Mouse (Mus musculus): ENCODE data around the gene Uvrag.

Gene Uvrag

GRCm38 (mm10) chr7:99137541-99137940 is 3.4 kb downstream of the Uvrag start:
- DNase-seq = no peak

DNA sequence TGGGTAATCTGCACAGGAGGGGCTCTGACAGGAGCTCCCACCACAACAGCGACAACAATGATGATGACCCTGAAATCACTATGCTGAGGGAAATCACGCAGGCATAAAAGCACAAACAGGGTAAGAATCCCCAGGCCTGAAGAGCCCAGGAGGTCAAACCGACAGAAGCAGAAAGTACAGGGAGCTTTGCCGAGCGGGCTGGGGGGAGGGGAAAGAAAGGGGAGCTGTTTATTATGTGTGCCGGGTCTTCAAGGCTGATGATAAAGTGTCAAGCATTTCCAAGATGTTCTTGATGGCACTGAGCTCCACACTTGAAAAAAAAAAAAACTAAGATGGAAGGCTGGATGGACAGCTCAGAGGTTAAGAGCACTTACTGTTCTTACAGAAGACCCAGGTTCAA is 4.2 kb downstream of the Uvrag start:
- no peak for DNase-seq

DNA sequence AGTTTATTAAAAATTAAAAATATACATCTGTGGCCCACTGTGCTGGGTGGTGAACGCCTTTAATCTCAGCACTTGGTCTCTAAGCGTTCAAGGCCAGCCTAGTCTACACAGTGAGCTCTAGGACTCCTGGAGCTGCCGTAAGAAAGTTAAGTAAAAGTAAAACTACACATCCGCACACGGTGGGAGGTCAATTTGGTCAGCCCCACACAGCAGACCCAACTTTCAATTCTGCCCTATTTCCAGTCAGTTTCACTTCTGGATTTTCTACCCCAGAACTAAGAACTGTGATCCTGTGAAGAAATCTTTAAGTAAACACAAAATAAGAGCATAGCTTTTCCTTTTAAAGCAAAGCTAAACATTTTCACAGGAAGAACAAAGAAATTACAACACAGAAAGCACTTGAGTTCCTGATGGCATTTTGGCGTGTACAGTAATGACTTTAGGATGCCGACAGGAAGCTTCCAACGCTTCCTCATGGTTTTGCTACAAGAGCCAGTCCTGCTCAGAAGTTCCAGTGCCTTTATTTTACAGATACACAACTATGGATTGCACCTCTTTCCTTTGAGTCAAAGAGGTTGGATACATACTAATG is 7.0 kb downstream of the Uvrag start:
- no peak for DNase-seq

DNA sequence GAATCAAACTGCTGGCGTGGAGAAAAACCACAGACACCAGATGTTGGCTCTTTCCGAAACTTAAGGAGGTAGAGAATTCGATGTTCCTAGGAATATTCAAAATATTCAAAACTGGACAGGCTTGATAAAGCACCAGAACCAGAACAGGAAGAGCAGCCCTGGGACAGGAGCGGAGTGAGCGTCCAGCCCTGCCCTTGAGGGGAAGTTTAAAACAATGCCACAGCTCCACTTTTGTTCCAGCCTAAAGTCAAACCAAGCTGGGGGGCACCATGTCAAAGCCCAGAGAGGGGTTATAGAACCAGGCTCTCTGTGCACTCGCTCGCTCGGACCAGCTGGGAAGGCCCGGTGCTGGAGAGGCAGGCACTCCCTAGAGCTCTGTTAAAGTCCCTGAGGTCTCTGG is 8.3 kb downstream of the Uvrag start:
- DNase-seq = peak in 1 of 2 experiments; percentile 41

GRCm38 (mm10) chr7:99131819-99132353 is 9.1 kb downstream of the Uvrag start:
- peak in 1 of 2 experiments; percentile 45 for DNase-seq

- DNase-seq = no peak
Observed at GRCm38 (mm10) chr7:99128965-99129364, 12.0 kb downstream of the Uvrag start.

DNA sequence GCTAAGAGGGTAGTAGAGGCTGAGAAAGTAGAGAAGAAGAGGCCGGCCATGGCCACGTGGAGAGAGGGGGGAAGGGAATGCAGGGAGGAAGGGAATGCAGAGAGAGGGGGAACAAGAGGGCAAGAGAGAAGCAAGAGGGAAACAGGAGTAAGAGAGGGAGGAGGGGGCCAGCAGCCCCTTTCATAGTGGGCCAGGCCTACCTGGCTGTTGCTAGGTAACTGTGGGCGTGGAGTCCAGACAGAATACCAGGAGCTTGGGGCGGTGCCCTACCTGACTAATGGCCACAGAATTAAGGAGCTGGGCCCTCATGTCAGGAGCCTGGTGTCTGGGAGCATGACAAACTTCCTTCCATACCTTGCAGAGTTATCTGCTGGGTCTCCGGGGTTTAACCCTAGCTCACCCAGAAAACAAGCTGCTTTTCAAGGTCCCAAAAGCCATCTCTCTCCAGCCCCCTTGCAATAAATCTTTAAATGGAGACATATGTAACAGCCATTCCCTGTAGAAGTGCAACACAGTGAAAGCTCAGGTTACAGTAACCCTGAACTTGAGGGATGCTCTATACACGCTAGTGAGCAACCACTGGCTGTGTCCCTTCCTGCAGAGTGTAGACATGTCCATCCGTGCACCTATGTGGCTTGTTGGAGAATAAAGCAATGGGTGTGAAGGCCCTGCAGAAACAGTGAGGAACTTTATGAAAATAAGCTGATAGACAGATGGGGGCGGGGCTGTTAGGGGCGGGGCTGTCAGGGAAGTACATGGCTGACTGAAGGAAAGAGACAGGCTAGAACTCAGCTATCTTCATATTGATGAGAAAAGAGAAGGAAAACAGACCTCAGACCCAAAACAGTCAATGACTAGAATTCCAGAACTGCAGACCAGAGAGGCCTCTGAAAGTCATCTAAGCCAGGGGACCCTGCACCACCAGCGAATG is 12.7 kb downstream of the Uvrag start:
- no peak for DNase-seq

DNA sequence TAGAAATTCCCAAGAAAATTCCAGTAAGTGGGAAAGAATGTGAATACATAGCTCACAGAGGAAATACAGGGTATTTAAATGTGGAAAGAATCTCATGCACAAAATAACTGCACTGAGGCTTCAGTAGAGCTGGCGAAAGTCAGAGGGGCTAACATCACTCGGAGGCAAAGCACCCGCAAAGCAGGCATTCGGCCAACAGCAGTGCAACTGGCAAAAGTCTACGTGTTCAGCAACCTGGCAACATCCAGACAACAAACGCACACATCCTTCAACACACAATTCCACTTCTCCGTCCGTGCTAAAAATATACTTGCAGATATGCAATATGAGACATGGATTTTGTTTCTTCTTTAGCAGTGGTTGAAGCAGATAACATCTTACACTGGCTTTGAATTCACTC is 14.9 kb downstream of the Uvrag start:
- DNase-seq = peak in 1 of 2 experiments; percentile 42

- DNase-seq = peak; percentile 40 to 49
Observed at GRCm38 (mm10) chr7:99122651-99123050, 18.3 kb downstream of the Uvrag start.

DNA sequence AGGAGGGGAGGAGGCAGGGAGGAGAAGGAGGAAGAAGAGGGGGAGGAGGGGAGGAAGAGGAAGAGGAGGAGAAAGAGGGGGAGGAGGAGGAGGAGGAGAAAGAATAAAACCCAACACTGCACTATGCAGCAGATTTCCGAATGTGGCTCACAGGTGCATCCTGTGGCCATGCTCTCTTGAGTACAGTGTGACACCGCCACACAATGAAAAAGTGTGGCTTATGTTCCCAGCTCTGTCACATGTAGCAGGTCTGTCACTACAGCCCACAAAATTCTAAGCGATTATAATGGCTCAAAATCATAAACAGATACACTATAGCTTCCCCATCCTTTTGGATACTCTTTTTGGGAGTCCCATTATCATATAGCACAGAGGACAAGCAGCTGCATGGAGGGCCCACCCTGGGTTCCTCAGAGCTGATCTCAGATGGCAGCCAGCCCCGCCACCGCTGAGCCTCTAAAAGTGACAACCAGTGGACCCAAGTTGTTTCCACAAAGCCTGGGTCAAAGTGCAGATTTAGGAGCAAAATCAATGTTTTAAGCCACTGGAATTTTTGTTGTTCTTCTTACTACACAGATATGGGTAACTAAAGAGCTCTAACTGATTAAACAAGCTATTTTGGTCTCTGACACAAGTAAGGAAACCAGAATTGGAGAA is 19.9 kb downstream of the Uvrag start:
- no peak for DNase-seq

- no peak for DNase-seq
Observed at GRCm38 (mm10) chr7:99120082-99120481, 20.9 kb downstream of the Uvrag start.

DNA sequence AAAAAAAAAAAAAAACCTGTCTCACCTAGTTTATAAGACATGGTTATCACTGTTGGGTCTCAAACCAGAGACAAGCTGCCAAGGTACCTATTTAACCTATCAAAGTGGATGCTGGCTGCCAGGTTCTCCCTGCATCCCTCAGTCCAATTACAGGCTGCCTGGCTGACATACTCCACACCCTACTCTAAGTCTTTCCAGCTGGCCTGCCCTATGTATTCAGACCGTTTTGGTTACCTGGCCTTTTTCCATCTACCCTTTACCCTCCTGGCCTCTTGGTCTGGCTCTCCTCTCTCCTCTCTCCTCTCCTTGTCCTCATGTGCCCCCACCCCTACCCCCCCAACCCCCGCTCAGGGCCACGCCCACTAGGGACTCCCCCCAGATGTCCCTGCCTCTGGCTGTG is 24.2 kb downstream of the Uvrag start:
- peak in 1 of 2 experiments; percentile 38 for DNase-seq

GRCm38 (mm10) chr7:99114006-99114726 is 26.8 kb downstream of the Uvrag start:
- DNase-seq = peak; percentile 59 to 60

DNA sequence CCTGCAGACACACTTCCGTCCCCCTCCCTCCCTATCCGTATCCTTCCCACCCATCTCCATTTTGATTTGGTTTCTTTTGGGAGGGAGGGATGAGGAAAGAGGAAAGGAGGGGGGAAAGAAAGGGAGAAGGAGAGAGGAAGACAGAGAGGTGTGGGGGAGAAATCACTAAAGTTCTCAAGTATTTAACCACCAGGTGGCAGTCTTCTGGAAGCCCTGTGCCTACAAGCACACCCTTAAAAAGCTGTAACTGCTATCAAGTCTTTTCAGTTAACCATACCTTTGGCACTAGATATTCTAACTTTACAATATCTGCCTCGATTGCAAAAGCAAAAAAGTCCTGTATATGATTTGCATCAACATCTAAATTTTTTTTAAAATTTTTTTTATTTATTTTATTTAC is 33.4 kb downstream of the Uvrag start:
- peak in 1 of 2 experiments; percentile 62 for DNase-seq

GRCm38 (mm10) chr7:99106714-99107270 is 34.1 kb downstream of the Uvrag start:
- peak in 1 of 2 experiments; percentile 33 for DNase-seq

- peak; percentile 66 to 74 for DNase-seq
Observed at GRCm38 (mm10) chr7:99101767-99102593, 39.0 kb downstream of the Uvrag start.

DNA sequence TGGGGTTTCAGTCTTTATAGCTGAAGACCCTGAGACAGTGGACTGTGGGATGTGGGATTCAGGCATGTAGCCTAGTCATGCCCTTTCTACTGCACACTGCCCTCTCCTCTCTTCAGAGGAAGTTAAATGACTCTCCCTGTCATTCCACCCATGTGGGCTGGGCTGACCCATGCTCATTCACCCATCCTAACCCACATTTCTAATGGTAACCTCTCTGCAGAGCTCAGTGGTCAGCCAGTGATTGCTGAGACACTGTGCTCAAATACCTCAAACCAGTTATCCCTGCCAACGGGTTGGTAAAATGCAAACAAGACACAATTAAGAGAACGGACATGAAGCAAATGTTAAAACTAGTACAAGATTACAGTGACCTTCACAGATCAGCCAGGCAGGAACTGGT is 39.9 kb downstream of the Uvrag start:
- DNase-seq = peak; percentile 47 to 49

DNA sequence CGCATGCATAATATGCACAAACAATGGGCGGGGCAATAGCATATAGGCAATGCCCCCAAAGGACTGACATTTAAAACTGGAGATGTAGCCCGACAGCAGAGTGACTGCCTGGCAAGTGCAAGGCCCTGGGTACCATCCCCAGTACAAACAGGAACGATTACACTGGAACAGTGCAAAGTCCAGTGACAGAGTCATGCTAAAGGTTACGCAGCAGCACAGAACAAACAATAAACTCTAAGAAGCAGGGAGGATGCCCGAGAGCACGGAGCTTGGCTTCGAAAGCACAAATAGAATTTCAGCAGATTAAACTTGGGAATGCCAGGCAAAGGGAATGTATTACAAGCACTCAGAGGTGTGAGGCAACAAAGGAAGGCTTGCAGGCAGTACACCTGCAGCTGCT is 40.4 kb downstream of the Uvrag start:
- DNase-seq = peak; percentile 60 to 72

DNA sequence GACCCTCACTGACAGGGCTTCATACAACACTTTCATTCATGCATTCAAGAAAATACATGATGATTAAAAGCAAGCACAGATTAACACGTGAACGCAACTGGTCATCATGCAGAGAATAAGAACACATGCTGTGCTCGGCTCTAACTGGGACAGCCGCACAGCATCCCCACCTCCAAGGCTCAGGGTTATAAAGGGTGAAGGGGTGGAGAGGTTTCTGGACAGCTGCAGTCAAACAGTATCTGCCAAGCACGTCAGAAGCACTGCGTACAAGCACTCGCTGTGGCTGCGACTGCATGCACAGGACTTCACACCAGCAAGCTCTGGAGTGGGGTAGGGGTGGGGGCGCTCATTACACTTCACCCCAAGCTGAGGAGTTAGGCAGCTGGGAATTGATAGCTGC is 40.9 kb downstream of the Uvrag start:
- no peak for DNase-seq

DNA sequence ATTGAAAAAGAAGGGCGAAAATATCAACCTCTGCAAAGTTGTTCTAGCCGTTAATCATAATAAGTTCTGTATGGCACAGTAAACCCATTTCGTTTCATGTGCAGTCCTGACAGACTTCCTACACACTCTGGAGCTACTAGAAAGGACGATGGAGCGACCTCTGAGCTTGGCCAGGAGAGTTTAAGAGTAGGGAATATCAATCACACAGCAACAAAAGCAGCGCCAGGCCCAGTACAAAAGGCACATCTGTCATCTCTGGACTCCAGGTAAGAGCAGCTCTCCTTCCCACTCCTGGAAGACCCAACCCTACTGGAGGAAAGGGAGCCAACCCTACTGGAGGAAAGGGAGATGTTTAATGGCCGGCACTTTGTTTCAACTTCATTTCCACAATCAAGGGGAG is 43.2 kb downstream of the Uvrag start:
- DNase-seq = no peak

DNA sequence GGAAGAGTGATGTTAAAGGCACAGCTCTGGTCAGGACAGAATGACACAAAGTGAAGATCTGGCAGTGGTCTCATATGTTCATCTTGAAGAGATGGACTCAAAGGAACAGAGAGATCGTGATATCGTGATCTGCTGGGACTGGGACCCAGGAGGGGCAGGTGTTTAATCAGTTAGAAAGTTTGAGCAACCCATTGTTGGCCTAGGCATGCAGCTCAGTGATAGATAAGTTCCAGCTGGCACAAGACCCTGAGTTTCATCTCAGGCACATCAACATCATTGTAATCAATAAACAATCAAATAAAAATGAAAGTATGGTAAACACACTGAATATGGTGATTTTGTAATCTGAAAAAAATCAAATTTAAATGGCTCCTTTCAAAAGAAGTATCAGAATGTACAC is 43.8 kb downstream of the Uvrag start:
- DNase-seq = no peak

Data from kidney, postnatal 36 days (tissue).